Mouse (Mus musculus) limb, embryonic 10.5 days (tissue): ENCODE data around the gene Pacrg. TPM values are rescaled to one million over a fixed set of nuclear protein-coding genes. Genes with fewer than 3 reads are reported as not detected.

ENCODE experiments used
- DNase-seq: peaks from one replicate; pipeline ENCODE4 v3.0.0-alpha.2; 2017; ENCODE audit warnings: low spot score
- H3K27ac ChIP-seq: fragments of 300-500 bp; sonication (generic); 2 replicates; pipeline ENCODE4 v1.5.1; 2016; ENCODE audit warnings: mild to moderate bottlenecking
- H3K27me3 ChIP-seq: fragments of 300-500 bp; sonication (generic); 2 replicates; pipeline ENCODE4 v1.6.1; 2016; ENCODE audit warnings: low read depth, mild to moderate bottlenecking; ENCODE audit not compliant: poor library complexity, severe bottlenecking
- H3K36me3 ChIP-seq: fragments of 300-500 bp; sonication (generic); 2 replicates; pipeline ENCODE4 v1.6.1; 2016; ENCODE audit warnings: mild to moderate bottlenecking, moderate library complexity
- H3K4me1 ChIP-seq: fragments of 300-500 bp; sonication (generic); 2 replicates; pipeline ENCODE4 v1.6.1; 2016
- H3K4me3 ChIP-seq: fragments of 300-500 bp; sonication (generic); 2 replicates; pipeline ENCODE4 v1.5.1; 2016; ENCODE audit warnings: mild to moderate bottlenecking, moderate library complexity
- H3K9me3 ChIP-seq: fragments of 300-500 bp; sonication (generic); replicated peaks from 2 replicates; pipeline ENCODE4 v1.6.1; 2016; ENCODE audit warnings: mild to moderate bottlenecking
- WGBS: fragments of 180-500 bp; shearing (Covaris S2); methylation state at CpG from one replicate; pipeline ENCODE4 v1.1.7; 2016; 5-methylcytosine and 5-hydroxymethylcytosine counted together
- polyA plus RNA-seq: library from polyadenylated mRNA; unstranded; fragments of >200 nt; fragmentation: Nextera tagmentation; extraction: Ambion mirVana; gene quantifications from 2 replicates; pipeline ENCODE4 v1.2.1, GENCODE M21; 2016

Gene Pacrg
- polyA plus RNA-seq, 1 experiment from 2014 or later = 1.3 TPM

GRCm38 (mm10) chr17:10396863-10397262 is 443.2 kb downstream of the Pacrg start:
- peaks cover 49% of the 10 kb centered on the region for H3K4me1 ChIP-seq
- DNase-seq = no peak
- no peak overlapping the region for H3K4me3 ChIP-seq
- peak overlapping the region; percentile 20; the same call in 1 of the 2 replicates for H3K27ac ChIP-seq
- no peaks in the 10 kb centered on the region for H3K36me3 ChIP-seq
- no peaks in the 10 kb centered on the region for H3K27me3 ChIP-seq
- H3K9me3 ChIP-seq = no peaks in the 10 kb centered on the region
- 85% methylated on average over 6 of the region's 6 CpGs for WGBS

- Histone ChIP-seq H3K36me3 (no peaks in the 10 kb centered on the region), H3K27ac (peak overlapping the region; percentile 37; the same call in 1 of the 2 replicates), H3K9me3 (no peaks in the 10 kb centered on the region), H3K27me3 (no peaks in the 10 kb centered on the region), H3K4me3 (no peak overlapping the region), H3K4me1 (peaks cover 47% of the 10 kb centered on the region)
- no peak for DNase-seq
- WGBS = 72% methylated on average over 8 of the region's 8 CpGs
Measured at GRCm38 (mm10) chr17:10394855-10395254, 445.3 kb downstream of the Pacrg start.

- Histone ChIP-seq H3K9me3 (no peaks in the 10 kb centered on the region), H3K27ac (no peak overlapping the region), H3K36me3 (no peaks in the 10 kb centered on the region), H3K4me3 (no peak overlapping the region), H3K4me1 (peaks cover 46% of the 10 kb centered on the region), H3K27me3 (no peaks in the 10 kb centered on the region)
- no peak for DNase-seq
- WGBS = 77% methylated on average over 4 of the region's 4 CpGs
Measured at GRCm38 (mm10) chr17:10393766-10394165, 446.3 kb downstream of the Pacrg start.

GRCm38 (mm10) chr17:10392342-10393034 is 447.6 kb downstream of the Pacrg start:
- 82% methylated on average over 14 of the region's 14 CpGs for WGBS
- no peaks in the 10 kb centered on the region for H3K36me3 ChIP-seq
- no peak for DNase-seq
- no peak overlapping the region for H3K4me3 ChIP-seq
- no peaks in the 10 kb centered on the region for H3K27me3 ChIP-seq
- H3K4me1 ChIP-seq = peaks cover 34% of the 10 kb centered on the region
- no peak overlapping the region for H3K27ac ChIP-seq
- no peaks in the 10 kb centered on the region for H3K9me3 ChIP-seq

- DNase-seq = peak; percentile 40
- WGBS = 74% methylated on average over 19 of the region's 19 CpGs
- H3K4me3 ChIP-seq = no peak overlapping the region
- no peaks in the 10 kb centered on the region for H3K9me3 ChIP-seq
- no peaks in the 10 kb centered on the region for H3K27me3 ChIP-seq
- H3K36me3 ChIP-seq = no peaks in the 10 kb centered on the region
- H3K4me1 ChIP-seq = peaks cover 21% of the 10 kb centered on the region
- H3K27ac ChIP-seq = peak overlapping the region; percentile 81
Measured at GRCm38 (mm10) chr17:10390232-10391172, 449.6 kb downstream of the Pacrg start.

- DNase-seq = no peak
- H3K27me3 ChIP-seq = no peaks in the 10 kb centered on the region
- 79% methylated on average over 9 of the region's 9 CpGs for WGBS
- no peak overlapping the region for H3K4me3 ChIP-seq
- peaks cover 18% of the 10 kb centered on the region for H3K4me1 ChIP-seq
- peak overlapping the region; percentile 81 for H3K27ac ChIP-seq
- H3K9me3 ChIP-seq = no peaks in the 10 kb centered on the region
- H3K36me3 ChIP-seq = no peaks in the 10 kb centered on the region
Measured at GRCm38 (mm10) chr17:10389740-10390139, 450.4 kb downstream of the Pacrg start.

- no peaks in the 10 kb centered on the region for H3K27me3 ChIP-seq
- DNase-seq = no peak
- H3K9me3 ChIP-seq = no peaks in the 10 kb centered on the region
- H3K36me3 ChIP-seq = no peaks in the 10 kb centered on the region
- no peak overlapping the region for H3K4me3 ChIP-seq
- 78% methylated on average over 6 of the region's 6 CpGs for WGBS
- H3K4me1 ChIP-seq = peaks cover 18% of the 10 kb centered on the region
- H3K27ac ChIP-seq = no peak overlapping the region
Measured at GRCm38 (mm10) chr17:10386548-10386947, 453.6 kb downstream of the Pacrg start.

- H3K4me1 ChIP-seq = peaks cover 3% of the 10 kb centered on the region; the same call in 1 of the 2 replicates
- no peaks in the 10 kb centered on the region for H3K9me3 ChIP-seq
- no peak for DNase-seq
- H3K4me3 ChIP-seq = no peak overlapping the region
- no peak overlapping the region for H3K27ac ChIP-seq
- H3K27me3 ChIP-seq = no peaks in the 10 kb centered on the region
- WGBS = 85% methylated on average over 6 of the region's 6 CpGs
- no peaks in the 10 kb centered on the region for H3K36me3 ChIP-seq
Measured at GRCm38 (mm10) chr17:10383406-10383805, 456.7 kb downstream of the Pacrg start.

- DNase-seq = no peak
- H3K27me3 ChIP-seq = no peaks in the 10 kb centered on the region
- 82% methylated on average over 10 of the region's 10 CpGs for WGBS
- H3K36me3 ChIP-seq = no peaks in the 10 kb centered on the region
- H3K4me3 ChIP-seq = no peak overlapping the region
- H3K9me3 ChIP-seq = no peaks in the 10 kb centered on the region
- no peak overlapping the region for H3K27ac ChIP-seq
- H3K4me1 ChIP-seq = peaks cover 10% of the 10 kb centered on the region
Measured at GRCm38 (mm10) chr17:10378467-10379175, 461.5 kb downstream of the Pacrg start.

- Histone ChIP-seq H3K4me1 (peaks cover 20% of the 10 kb centered on the region), H3K27ac (no peak overlapping the region), H3K4me3 (no peak overlapping the region), H3K27me3 (no peaks in the 10 kb centered on the region), H3K9me3 (no peaks in the 10 kb centered on the region), H3K36me3 (no peaks in the 10 kb centered on the region)
- 97% methylated on average over 2 of the region's 2 CpGs for WGBS
- DNase-seq = no peak
Measured at GRCm38 (mm10) chr17:10377606-10378005, 462.5 kb downstream of the Pacrg start.

- 0 out of 2 replicates have a peak overlapping the region, but pooled peaks have one; percentile 46 for H3K27ac ChIP-seq
Measured at GRCm38 (mm10) chr17:10374316-10374715, 465.8 kb downstream of the Pacrg start.

GRCm38 (mm10) chr17:10373727-10374126 is 466.4 kb downstream of the Pacrg start:
- DNase-seq = no peak
- no peaks in the 10 kb centered on the region for H3K27me3 ChIP-seq
- H3K9me3 ChIP-seq = no peaks in the 10 kb centered on the region
- H3K4me1 ChIP-seq = peaks cover 38% of the 10 kb centered on the region
- no peak overlapping the region for H3K4me3 ChIP-seq
- 72% methylated on average over 3 of the region's 3 CpGs for WGBS
- no peaks in the 10 kb centered on the region for H3K36me3 ChIP-seq
- 0 out of 2 replicates have a peak overlapping the region, but pooled peaks have one; percentile 46 for H3K27ac ChIP-seq

More at GRCm38 (mm10) chr17:10374316-10374715, 465.8 kb downstream of the Pacrg start:
- Histone ChIP-seq H3K4me3 (no peak overlapping the region), H3K4me1 (peaks cover 40% of the 10 kb centered on the region), H3K36me3 (no peaks in the 10 kb centered on the region), H3K27me3 (no peaks in the 10 kb centered on the region), H3K9me3 (no peaks in the 10 kb centered on the region)
- no peak for DNase-seq
- 82% methylated on average over 7 of the region's 7 CpGs for WGBS
